Mouse (Mus musculus): ENCODE measurements around the gene Fam221b.

Gene Fam221b

DNA sequence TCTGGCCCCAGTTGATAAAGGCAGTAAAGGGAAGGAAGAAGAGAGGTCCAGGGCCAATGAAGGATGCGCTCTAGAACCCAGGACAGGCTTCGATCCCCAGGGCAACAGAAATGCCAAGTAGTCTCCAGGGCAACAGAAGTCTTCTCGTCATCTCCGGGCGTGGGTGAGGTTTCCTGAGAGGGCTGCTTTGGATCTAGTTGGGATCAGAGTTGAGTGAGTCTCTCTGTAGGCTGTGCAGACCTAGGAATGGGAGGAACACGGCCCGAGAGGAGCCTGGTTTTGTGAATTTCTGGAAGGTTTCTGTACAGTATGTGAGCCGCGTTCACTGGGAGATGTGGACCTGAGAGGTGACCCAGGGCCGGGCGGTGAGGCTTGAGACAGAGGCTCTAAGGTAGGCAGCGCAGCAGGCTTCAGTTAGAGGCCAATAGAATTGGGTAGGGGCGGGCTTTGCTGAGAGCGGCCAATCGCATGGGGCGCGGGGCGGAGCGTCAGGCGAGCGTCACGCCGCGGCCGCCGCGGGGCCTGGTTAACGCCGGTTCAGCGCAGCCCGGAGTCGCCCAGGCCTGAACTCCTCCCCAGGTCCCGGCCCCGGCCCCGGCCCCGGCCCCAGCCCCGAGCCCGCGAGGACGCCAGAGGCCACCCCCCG, at the start of gene Fam221b, which contains the start of gene Tmem8b:
Fam221b (minus strand) TSS at position 364 of the 646 bp plus-strand sequence.
Tmem8b (plus strand) TSS at position 190 of the 646 bp plus-strand sequence.
- DNase-seq, result peak; percentile 91

DNA sequence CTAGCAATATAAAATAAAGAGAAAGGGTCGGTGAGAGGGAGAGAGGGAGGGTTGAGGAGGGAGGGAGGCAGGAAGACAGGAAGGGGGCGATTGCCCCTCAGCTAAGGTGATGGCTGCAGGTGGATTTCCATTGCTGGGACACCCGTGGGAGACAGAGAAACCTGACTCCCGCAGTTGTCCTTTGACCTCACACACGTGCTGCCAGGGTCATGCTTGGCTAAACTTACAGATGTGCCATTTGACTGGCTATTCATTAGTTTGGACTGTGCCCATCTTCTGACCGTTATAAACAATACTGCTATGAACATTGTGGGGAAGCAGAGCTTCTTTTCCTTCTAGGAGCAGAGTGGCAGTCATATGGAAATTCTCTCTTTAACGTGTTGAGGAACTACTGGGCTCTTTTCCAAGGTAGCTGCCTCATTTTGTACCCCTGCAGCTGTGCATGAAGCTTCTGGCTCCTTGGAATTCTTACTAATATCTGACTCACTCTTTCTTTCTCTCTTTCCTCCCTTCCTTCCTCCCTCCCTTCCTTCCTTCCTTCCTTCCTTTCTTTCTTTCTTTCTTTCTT, 44.8 kb upstream of the Fam221b start:
- no peak for DNase-seq

DNA sequence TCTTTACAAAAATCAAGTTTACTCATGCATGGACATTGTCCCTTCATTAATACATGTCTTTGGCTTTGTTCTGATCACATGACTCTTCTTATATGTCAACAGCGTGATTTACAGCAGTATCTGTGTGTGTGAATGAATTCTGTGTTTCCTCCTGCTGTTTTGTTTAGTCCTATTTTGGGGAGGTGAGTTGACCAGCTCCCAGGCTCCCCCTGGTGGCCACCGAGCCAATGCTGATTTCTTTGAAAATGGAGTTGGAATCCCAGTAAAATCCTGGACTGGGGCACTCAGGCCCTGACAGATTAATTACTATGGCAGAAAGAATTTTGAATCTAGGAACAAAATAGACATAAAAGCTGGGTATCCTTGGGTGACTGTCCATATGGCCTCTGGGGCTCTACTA, 42.9 kb upstream of the Fam221b start:
- DNase-seq, result peak; percentile 79

DNA sequence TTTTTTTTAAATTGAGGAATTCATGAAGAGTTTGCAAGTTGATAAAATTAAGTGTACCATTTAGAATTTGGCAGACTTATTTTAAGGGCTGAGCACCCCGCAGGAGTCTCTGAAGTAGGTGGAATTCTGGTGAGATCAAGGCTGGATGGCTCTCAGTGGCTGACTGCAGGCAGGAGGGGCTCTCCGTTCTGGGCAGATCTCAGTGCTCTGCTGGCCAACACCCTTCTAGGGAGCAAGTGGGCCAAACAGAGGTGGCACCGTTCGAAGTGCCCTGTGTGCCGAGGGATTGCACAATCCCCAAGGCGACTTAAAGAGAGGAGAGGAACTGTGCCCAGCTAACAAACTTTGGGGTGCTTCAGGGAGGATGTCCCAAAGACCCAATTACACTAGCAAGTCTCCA, 40.9 kb upstream of the Fam221b start, which contains the start of gene Olfr71:
Olfr71 (minus strand) TSS at position 387 of the 400 bp plus-strand sequence.
- DNase-seq, result no peak

DNA sequence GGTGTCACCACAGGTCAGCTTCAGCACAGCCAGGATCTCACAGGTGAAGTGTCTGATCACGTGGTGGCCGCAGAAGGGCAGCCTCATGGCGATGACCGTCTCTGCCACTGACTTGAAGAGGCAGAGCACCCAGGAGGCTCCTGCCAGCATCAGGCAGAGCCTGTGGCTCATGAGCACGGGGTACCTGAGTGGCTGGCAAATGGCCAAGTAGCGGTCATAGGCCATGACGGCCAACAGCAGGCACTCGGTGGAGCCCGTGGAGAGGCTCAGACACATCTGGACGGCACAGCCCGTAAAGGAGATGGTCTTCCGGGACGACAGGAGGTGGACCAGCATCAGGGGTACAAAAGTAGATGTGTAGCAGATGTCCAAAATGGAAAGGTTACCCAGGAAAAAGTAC, 37.0 kb upstream of the Fam221b start:
- no peak for DNase-seq

DNA sequence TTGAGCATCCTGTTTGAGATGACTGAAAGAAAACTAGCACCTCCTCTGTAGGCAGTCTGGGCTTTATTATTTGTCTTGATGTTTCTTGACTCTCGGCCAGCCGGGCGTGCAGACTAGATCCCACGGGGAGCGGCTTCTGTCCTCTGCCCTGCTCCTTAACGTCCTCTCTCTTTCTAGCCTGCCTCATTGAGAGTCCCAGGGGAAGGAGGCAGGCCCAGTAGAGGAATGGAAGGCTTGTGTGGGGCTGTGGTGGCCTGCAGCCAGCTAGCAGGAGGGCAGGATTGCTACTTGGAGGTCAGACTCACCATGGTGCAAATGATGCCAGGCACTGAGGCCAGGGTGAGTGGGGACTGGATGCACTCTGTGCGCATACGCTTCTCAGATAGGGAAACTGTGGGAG, 34.9 kb upstream of the Fam221b start:
- DNase-seq, result no peak

DNA sequence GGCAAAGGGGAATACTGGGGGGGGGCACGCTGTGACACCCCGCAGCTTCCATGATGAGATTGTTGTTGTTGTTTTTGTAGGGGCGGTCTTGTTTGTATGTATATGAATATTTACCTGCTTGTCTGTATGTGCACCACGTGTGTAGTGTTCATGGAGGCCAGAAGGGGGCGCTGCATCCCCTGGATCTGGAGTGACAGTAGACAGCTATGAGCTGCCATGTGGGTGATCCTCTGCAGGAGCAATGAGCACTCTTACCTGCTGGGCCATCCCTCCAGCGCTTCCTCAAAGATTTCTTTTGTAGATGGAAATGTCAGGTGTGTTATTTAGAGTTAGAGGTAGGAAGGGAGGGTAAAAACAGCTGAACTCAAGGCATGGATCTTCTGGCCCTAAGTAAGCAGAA, 34.5 kb upstream of the Fam221b start:
- DNase-seq, result peak; percentile 26

DNA sequence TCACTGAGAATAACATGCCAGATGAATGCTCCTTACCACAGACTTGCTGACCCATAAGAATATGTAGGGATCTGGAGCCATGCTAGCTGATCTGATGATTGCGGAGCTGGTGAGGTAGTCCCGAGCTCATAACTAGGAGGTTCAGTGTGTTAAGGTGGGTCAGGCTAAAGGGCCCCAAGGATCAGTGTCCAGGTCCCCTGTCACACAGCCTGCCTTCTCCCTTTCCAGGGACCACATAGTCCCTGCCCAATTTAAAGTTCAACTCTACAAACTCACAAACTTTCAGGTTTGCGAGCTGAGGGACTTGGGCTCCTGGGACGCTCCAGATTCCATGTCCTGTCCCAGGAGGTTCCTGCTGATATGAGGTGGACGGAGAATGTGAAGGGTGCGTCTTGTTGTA, 31.8 kb upstream of the Fam221b start, which contains the start of gene Olfr70:
Olfr70 (minus strand) TSS at position 101 of the 400 bp plus-strand sequence.
- no peak for DNase-seq

DNA sequence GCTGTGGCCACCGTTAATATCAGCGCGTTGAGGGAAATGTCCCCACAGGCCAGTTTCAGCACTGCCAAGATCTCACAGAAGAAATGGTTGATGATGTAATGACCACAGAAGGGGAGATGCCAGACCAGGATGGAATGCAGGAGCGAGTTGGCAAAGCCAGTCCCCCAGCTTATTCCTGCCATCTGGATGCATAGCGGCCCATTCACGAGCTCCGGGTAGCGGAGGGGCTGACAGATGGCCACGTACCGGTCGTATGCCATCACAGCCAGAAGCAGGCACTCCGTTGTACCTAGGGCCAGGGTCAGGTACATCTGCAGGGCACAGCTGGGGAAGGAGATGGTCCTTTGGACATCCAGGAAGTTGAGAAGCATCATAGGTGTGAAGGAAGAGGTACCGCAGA, 27.6 kb upstream of the Fam221b start:
- DNase-seq, result no peak

DNA sequence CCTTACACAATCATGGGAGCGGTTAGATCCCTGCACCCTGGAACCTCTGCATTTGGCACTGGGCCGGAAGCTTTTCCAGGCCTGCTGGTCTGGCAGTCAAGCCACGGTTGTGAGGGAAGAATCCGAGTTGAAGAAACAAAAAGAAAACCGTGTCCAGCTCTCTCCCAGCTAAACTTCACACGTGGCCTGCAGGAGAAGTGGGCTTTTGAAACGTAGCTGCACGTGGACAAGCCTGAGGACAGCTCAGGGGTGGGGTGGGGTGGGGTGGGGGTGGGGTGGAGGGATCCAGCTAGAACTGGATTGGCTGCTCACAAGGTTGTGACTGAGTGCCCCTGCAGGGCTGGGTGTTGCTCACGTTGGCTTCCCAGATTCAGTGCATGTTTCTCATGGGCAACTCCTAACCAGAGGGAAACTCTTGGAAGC, 26.3 kb upstream of the Fam221b start:
- peak; percentile 36 for DNase-seq

DNA sequence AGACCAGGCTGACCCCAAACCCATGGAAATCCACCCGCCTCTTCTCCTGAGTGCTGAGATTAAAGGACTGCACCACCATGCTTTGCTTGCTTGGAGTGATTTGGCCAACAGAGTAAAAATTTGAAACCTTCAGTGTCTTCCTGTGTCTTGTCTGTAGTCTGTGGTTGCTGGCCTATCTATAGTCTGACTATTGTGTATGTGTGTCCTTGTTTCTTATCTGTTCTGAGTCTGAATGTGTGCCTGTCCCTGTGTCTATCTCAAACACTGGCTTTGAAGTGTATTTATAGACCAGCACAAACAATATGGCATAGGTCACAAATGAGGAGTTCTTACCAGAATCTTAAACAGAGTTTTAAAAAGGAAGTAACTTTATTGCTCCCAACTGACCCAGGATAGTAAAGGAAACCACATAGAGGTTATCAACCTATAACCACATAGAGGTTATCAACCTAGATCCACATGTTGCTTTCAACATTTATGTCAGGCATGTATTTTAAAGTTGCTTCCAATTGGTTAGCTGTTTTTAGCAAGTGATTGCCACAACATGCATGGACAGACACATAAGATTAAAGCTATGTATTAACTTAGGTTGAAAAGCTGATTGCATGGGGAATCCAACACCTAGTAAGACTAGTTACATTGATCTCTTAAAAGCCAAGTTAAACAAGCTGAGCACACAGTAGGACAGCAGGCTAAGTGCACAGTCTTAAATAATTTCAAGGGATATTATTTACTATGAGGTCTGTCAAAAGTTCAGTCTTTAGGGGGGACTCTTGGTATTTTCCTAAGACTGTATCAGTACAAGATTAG, 25.7 kb upstream of the Fam221b start:
- DNase-seq, result no peak

DNA sequence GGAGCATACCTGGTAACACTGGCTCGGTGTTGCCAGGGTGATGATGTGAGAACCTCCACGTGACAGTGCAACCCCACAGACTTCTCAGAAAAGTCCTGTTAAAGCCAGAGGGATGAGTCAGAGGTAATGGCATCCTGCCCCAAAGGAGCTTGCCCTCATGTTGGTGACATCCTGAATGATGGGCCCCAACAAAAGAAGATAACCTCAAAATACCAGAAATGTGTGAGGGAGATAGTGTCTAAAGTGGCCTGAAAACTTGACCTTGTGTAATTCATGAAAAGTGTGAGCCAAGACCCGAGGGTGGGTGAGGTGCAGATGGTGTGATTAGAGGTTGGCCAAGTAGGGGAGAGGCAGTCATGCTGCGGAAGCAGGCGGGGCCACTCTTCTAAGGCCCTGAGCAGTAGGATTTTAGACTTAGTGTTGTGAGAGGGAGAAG, 24.9 kb upstream of the Fam221b start:
- DNase-seq, result peak; percentile 20

DNA sequence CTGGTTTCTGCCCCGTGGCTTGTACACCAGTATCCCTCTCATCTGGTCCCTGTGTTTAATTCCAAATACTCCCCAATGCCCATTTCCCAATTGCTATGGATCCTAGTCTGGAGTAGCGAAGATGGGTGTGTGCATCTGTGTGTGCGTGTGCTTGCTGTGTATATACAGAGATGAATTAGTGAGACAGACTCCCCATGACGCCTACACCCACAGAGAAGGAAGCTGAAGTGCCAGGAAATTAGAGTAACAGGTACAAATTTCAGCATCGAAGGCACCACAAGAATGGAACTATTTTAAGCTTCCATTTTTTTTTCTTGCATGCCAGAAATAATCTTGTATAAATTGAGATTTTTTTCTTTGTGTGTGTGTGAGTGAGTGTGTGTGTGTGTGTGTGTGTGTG, 22.1 kb upstream of the Fam221b start:
- DNase-seq, result no peak

DNA sequence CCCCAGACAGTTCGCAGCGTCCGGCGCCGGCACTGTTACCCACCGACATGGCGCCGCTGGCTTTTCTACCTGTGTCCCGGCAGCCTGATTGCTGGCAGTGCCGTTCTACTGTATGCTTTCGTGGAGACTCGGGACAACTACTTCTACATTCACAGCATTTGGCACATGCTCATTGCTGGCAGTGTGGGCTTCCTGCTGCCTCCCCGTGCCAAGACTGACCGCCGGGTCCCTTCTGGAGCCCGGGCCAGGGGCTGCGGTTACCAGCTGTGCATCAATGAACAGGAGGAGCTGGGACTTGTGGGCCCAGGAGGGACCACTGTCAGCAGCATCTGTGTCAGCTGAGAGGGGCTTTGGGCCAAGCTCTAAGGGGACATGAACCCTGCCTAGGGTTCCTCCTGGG, 21.1 kb upstream of the Fam221b start:
- no peak for DNase-seq

DNA sequence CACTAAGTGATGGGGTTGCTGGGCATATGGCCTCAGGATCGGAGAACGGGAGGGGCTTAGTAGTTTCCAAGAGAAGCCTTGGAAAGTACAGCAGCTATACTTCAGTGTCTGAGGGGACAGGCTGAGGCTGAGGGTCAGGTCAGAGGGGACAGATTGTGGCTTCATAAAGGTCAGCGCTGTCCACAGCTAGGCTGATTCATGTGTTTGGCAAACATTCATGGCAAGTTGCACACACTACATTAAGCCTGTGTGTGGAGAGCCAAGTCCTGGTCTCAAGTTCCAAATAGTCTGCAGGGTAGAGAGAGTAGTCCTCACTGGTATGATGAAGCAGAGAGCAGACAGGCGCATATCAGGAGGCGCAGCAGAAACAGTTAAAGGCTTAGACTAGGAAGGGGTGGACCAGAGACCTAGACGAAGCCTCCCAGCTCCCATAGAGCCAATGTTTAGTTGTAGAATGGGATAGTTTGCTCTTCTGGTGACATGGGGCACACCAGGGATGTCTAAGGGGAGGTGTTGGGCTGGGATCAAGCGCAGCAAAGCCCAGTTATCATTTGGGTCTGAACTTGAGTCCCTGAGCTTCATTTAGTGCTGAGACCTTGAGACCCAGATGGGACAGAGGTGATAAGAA, 10.6 kb upstream of the Fam221b start:
- DNase-seq, result no peak

DNA sequence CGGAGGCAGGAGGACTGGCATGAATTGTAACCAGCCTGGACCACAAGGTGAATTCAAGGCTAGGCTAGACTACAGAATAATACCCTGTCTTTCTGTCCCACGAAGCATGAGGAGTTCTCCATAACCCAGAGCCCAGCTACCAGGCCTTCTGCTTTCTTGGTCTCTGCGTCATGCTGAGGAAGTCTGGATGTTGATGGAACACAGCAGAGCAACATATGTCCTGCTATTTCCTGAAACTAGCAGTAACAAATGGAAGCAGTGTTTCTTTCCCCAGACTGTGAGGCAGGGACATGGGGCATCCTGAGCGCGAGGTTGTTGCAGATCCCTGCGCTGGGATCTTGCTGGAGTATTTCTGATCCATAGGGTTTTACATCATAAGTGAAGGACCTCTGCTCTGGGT, 9.6 kb upstream of the Fam221b start:
- no peak for DNase-seq

DNA sequence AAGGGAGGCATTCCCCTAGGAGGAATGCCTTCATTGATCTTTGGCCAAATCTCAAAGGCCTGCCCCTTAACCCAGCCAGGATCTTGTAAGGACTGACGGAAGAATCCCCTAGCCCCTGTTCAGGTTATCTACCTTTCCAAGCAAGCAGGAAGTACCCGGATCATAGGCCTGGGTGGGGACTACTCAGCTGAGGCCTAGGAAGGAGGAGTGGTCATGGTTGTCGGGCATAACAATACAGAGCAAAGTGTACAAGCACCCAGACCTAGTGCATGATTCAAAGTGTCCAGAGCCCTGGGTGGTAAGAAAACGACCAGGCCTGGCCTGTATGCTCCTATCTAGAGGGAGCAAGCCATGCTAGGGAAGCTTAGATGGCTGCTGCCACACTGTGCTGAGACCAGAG, 6.7 kb upstream of the Fam221b start:
- DNase-seq, result no peak

DNA sequence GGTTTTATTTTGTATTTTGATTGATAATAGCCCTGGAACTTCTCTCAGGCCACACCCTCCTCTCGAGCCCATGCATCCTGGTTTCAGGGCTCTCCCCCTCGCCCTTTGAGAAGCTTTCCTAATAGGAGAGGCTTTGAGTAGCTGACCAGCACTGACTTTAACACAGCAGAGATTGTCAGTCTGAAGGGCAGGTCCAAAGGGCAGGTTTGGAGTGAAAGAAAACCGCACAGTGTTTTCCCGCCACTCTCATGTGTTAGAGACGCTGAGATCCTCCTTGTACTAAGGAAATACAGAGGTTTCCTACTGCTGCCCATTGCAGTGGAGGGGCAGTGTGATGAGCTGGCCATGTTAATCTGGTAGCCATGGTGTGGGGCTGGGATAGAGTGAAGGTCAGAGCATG, 6.0 kb upstream of the Fam221b start:
- no peak for DNase-seq

DNA sequence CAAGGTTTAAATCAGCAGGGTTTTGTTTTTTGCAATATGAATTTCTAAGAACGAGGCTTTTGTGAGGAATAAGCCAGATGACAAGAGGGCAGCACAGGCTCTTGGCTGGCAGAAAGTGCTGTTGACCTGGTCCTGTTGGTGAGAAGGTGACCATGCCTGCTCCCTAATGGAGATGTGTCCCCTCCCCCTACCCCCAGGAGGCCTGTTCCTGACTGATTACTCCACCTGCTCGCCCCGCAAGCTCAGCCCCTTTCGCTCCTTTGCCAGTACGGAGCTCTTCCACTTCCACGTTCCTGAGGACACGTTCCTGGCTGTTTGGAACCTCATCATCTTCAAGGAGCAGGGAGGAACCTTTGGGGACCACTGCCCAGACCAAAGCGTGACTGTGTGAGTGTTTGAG, 4.8 kb upstream of the Fam221b start:
- no peak for DNase-seq

DNA sequence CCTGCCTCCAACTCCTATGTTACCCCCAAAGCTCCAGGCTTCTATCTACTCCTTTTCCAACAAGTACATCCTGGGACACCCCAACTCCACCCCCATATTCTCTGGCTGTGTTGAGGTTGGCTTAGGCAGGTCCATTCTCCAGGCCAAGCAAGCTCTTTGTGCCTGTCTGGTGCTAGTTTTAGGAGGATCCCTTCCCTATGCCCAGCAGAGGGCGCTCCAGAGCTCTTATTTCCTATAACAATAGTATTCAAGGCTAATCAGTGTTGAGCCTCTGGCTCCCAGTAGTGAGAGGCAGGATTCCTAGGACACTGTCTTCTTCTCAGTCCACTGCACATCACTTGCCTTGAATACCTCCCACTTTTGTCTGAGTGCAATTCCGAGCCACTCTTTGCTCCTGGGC, 3.1 kb upstream of the Fam221b start:
- peak; percentile 88 for DNase-seq

DNA sequence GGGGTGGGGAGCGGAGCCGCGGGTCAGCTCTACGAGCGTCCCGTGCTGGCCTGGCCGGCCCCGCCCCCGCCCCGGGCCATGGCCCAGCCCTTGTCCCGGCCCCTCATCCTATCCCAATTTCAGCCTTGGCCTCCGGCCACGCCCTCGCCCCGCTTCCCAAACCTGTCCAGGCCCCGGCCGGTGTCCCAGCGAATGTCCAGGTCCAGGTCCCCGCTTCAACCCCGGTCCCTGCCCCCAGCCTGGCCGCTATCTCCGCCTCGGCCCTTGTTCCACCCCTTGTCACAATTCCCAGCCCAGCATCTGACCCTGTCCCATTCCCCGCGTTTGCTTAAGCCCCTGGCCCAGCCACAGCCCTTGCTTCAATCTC, 466 bp upstream of the Fam221b start:
- DNase-seq, result no peak

DNA sequence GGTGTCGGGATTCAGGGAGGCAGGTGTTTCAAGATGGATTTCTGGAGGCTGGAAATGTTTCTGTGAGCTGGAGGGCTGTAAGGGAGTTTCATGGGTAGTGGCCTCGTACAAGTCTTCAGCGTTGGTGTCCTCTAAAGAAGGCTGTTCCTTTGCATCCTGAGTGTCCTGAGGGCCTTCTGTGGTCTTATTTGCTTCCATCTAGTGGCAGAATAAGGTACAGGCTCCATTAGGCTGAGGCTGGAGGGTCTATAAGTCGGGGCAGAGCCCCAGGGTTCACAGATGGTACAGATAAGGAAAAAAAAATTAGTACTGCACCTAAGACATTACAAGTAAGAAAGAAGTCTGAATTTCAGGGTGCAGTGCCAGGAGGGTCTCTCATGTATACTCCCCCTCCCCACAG, 2.5 kb downstream of the Fam221b start:
- no peak for DNase-seq

DNA sequence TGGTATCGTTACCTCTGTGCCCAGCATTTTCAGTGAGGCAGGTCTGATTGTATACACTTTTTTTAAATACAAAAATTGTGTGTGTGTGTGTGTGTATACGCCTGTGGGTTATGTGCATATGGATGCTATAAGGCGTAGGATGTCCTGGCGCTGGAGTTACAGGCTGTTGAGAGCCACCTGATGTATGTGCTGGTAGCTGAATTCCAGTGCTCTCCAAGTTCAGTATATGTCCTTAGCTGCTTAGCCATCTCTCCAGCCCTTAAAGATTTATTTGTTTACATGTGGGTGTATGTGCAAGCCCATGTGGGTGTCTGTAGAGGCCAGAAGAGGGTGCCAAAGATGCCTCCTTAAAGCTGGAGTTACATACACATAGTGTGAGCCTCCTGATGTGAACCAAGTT, 11.8 kb downstream of the Fam221b start:
- no peak for DNase-seq

Data from liver (tissue).